Mouse (Mus musculus): ENCODE measurements around the gene Gsta2.
"Not testable (repeated sequence)": the region's sequence is repeated elsewhere in the genome, so short reads cannot be mapped to it uniquely, and the experiment has no call there.

The Gsta2 gene

GRCm38 (mm10) chr9:78298232-78298631 is 57.4 kb downstream of the Gsta2 start:
- no peak for DNase-seq

GRCm38 (mm10) chr9:78296089-78296488 is 59.5 kb downstream of the Gsta2 start:
- peak; percentile 66 to 70 for DNase-seq

GRCm38 (mm10) chr9:78294781-78295180 is 60.8 kb downstream of the Gsta2 start:
- DNase-seq: not testable (repeated sequence)

DNA sequence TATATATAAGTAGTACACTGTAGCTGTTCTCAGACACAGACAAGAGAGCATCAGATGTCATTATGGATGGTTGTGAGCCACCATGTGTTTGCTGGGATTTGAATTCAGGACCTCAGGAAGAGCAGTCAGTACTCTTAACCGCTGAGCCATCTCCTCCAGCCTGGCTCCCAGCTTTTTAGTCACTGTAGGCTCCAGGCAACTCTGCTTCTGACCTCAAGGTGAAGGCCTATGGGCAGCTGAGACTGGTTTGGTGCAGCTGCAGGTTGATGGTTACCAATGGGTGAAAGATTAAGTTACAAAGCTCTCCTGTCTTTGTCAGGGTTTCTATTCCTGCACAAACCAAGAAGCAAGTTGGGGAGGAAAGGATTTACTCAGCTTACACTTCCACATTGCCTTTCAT is 61.9 kb downstream of the Gsta2 start:
- peak in 1 of 2 experiments; percentile 11 for DNase-seq

DNA sequence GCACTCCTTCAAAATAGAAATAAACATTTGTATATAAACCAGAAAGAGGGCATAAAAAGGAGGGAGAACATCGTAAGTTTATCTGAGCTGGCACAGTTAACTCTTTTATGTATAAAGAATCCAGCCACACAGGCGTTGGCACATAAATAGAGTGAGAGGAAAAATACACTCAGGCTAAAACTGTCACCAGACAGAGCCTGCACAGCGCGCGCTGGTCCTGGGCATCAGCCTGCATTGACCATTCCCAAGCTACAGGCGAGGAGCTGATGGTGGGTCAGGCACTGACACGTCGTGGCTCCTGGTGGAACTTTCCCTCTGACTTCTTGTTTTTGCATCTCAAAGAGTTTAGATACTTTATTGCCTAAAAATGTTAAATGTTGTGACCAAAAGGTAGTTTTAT is 63.1 kb downstream of the Gsta2 start:
- not testable (repeated sequence) for DNase-seq

GRCm38 (mm10) chr9:78289723-78290122 is 65.9 kb downstream of the Gsta2 start, which contains the start of gene Gm10639:
Gm10639 (plus strand) TSS chr9:78289923.
- DNase-seq: not testable (repeated sequence)

GRCm38 (mm10) chr9:78289063-78289462 is 66.5 kb downstream of the Gsta2 start:
- not testable (repeated sequence) for DNase-seq

DNA sequence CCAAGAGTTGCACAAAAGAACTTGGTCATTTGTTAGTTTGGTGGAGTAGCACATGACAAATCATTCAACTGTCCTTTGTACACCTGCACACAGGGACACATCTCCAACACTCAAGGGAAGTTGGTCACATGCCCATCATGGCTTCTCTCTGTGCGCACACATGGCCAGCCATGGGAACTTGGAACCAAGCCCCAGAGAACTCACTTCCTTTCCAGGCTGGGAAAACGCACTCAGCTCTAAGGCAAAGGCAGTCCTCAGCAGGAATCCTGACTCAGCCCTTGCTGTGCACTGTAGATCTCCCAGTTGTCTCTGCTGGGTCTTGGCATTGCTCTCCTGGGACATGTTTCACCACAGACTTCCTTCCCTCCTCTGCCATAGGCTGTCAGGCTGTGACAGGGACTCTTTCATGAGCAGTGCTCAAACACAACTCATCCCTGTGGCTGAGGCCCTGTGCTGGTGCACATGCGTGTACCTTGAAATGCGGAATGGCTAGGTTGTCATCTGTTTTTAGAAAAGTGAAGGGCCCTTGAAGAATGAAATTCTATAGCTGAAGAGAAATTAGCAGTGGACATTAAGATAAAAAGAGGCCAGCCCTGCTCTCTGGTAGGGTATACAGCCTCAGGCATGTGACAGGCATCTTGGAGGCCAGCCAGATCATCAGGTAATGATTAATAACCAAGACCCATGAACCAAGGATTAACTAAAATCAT is 73.4 kb downstream of the Gsta2 start:
- DNase-seq: peak; percentile 33 to 43
